Mouse (Mus musculus): ENCODE data around the gene Pdlim5. TPM values are rescaled to one million over a fixed set of nuclear protein-coding genes. Genes with fewer than 3 reads are reported as not detected.

The Pdlim5 gene
- polyA plus RNA-seq, 1 experiment from 2014 or later, result 241 TPM

GRCm38 (mm10) chr3:142376638-142377037 is 18.9 kb downstream of the Pdlim5 start:
- Histone ChIP-seq H3K27me3 (ENCODE audit: control insufficient read depth, insufficient read depth, low read length) (no peaks in the 10 kb centered on the region), H3K9me3 (ENCODE audit: control insufficient read depth, low read length) (no peaks in the 10 kb centered on the region), H3K27ac (replicated peaks in 1 of 2; ENCODE audit: control insufficient read depth in 1 of 2, insufficient read depth in 1 of 2, low read depth in 2 of 2, low read length in 2 of 2) (no peak overlapping the region), H3K4me3 (ENCODE audit: control insufficient read depth in 1 of 2, insufficient read depth in 1 of 2, low read depth in 1 of 2, low read length in 2 of 2) (no peak overlapping the region), H3K4me2 (ENCODE audit: low read length) (no peak overlapping the region), H3K4me1 (ENCODE audit: control insufficient read depth in 2 of 2, insufficient read depth in 2 of 2, low read length in 2 of 2) (peaks cover 0 to 12% of the 10 kb centered on the region in 2 experiments; a peak in 3 of 4 replicates), H3K9ac (ENCODE audit: low read length) (no peak overlapping the region), H3K36me3 (ENCODE audit: control insufficient read depth, insufficient read depth, low read length) (peaks cover 23% of the 10 kb centered on the region)
- WGBS, result 78% methylated on average over 1 of the region's 1 CpGs
- no peak for ATAC-seq (ENCODE audit: insufficient number of reproducible peaks, insufficient read depth, low FRiP score, low read depth)

GRCm38 (mm10) chr3:142375106-142375505 is 20.4 kb downstream of the Pdlim5 start:
- no peak overlapping the region for H3K4me3 ChIP-seq (ENCODE audit: control insufficient read depth in 1 of 2, insufficient read depth in 1 of 2, low read depth in 1 of 2, low read length in 2 of 2)
- H3K4me2 ChIP-seq (ENCODE audit: low read length), result no peak overlapping the region
- 50% methylated on average over 1 of the region's 1 CpGs for WGBS
- H3K27ac ChIP-seq (replicated peaks in 1 of 2; ENCODE audit: control insufficient read depth in 1 of 2, insufficient read depth in 1 of 2, low read depth in 2 of 2, low read length in 2 of 2), result no peak overlapping the region
- no peaks in the 10 kb centered on the region for H3K9me3 ChIP-seq (ENCODE audit: control insufficient read depth, low read length)
- peaks cover 22% of the 10 kb centered on the region for H3K36me3 ChIP-seq (ENCODE audit: control insufficient read depth, insufficient read depth, low read length)
- no peak for ATAC-seq (ENCODE audit: insufficient number of reproducible peaks, insufficient read depth, low FRiP score, low read depth)
- no peaks in the 10 kb centered on the region for H3K27me3 ChIP-seq (ENCODE audit: control insufficient read depth, insufficient read depth, low read length)
- H3K9ac ChIP-seq (ENCODE audit: low read length), result no peak overlapping the region
- H3K4me1 ChIP-seq (ENCODE audit: control insufficient read depth in 2 of 2, insufficient read depth in 2 of 2, low read length in 2 of 2), result peaks cover 0 to 9% of the 10 kb centered on the region in 2 experiments; a peak in 3 of 4 replicates

GRCm38 (mm10) chr3:142372465-142373147 is 22.9 kb downstream of the Pdlim5 start:
- H3K4me3 ChIP-seq (ENCODE audit: control insufficient read depth in 1 of 2, insufficient read depth in 1 of 2, low read depth in 1 of 2, low read length in 2 of 2), result no peak overlapping the region
- no peak overlapping the region for H3K9ac ChIP-seq (ENCODE audit: low read length)
- no peak for ATAC-seq (ENCODE audit: insufficient number of reproducible peaks, insufficient read depth, low FRiP score, low read depth)
- H3K36me3 ChIP-seq (ENCODE audit: control insufficient read depth, insufficient read depth, low read length), result peaks cover 7% of the 10 kb centered on the region; the same call in 1 of the 2 replicates
- H3K27ac ChIP-seq (replicated peaks in 1 of 2; ENCODE audit: control insufficient read depth in 1 of 2, insufficient read depth in 1 of 2, low read depth in 2 of 2, low read length in 2 of 2), result no peak overlapping the region
- no peaks in the 10 kb centered on the region for H3K27me3 ChIP-seq (ENCODE audit: control insufficient read depth, insufficient read depth, low read length)
- peaks cover 3 to 19% of the 10 kb centered on the region in 2 experiments; a peak in 3 of 4 replicates for H3K4me1 ChIP-seq (ENCODE audit: control insufficient read depth in 2 of 2, insufficient read depth in 2 of 2, low read length in 2 of 2)
- 92% methylated on average over 6 of the region's 6 CpGs for WGBS
- H3K4me2 ChIP-seq (ENCODE audit: low read length), result no peak overlapping the region
- no peaks in the 10 kb centered on the region for H3K9me3 ChIP-seq (ENCODE audit: control insufficient read depth, low read length)

- no peak overlapping the region for H3K4me2 ChIP-seq (ENCODE audit: low read length)
- WGBS, result 65% methylated on average over 9 of the region's 9 CpGs
- H3K27ac ChIP-seq (replicated peaks in 1 of 2; ENCODE audit: control insufficient read depth in 1 of 2, insufficient read depth in 1 of 2, low read depth in 2 of 2, low read length in 2 of 2), result no peak overlapping the region
Observed at GRCm38 (mm10) chr3:142368411-142368810, 27.1 kb downstream of the Pdlim5 start.

GRCm38 (mm10) chr3:142362092-142362491 is 33.4 kb downstream of the Pdlim5 start:
- Histone ChIP-seq H3K36me3 (ENCODE audit: control insufficient read depth, insufficient read depth, low read length) (peaks cover 3% of the 10 kb centered on the region; the same call in 1 of the 2 replicates), H3K4me3 (ENCODE audit: control insufficient read depth in 1 of 2, insufficient read depth in 1 of 2, low read depth in 1 of 2, low read length in 2 of 2) (no peak overlapping the region)
- WGBS, result 73% methylated on average over 6 of the region's 6 CpGs

More at GRCm38 (mm10) chr3:142368411-142368810, 27.1 kb downstream of the Pdlim5 start:
- Histone ChIP-seq H3K9me3 (ENCODE audit: control insufficient read depth, low read length) (no peaks in the 10 kb centered on the region), H3K9ac (ENCODE audit: low read length) (no peak overlapping the region), H3K4me3 (ENCODE audit: control insufficient read depth in 1 of 2, insufficient read depth in 1 of 2, low read depth in 1 of 2, low read length in 2 of 2) (no peak overlapping the region), H3K4me1 (ENCODE audit: control insufficient read depth in 2 of 2, insufficient read depth in 2 of 2, low read length in 2 of 2) (peaks cover 3 to 10% of the 10 kb centered on the region in 2 experiments; a peak in 1 of 4 replicates), H3K36me3 (ENCODE audit: control insufficient read depth, insufficient read depth, low read length) (peaks cover 8% of the 10 kb centered on the region; the same call in 1 of the 2 replicates), H3K27me3 (ENCODE audit: control insufficient read depth, insufficient read depth, low read length) (no peaks in the 10 kb centered on the region)
- ATAC-seq (ENCODE audit: insufficient number of reproducible peaks, insufficient read depth, low FRiP score, low read depth), result no peak

GRCm38 (mm10) chr3:142358951-142359350 is 36.5 kb downstream of the Pdlim5 start:
- Histone ChIP-seq H3K4me1 (ENCODE audit: control insufficient read depth in 2 of 2, insufficient read depth in 2 of 2, low read length in 2 of 2) (peaks cover 0 to 4% of the 10 kb centered on the region in 2 experiments; a peak in 2 of 4 replicates), H3K27ac (replicated peaks in 1 of 2; ENCODE audit: control insufficient read depth in 1 of 2, insufficient read depth in 1 of 2, low read depth in 2 of 2, low read length in 2 of 2) (no peak overlapping the region), H3K4me2 (ENCODE audit: low read length) (no peak overlapping the region), H3K4me3 (ENCODE audit: control insufficient read depth in 1 of 2, insufficient read depth in 1 of 2, low read depth in 1 of 2, low read length in 2 of 2) (no peak overlapping the region), H3K9me3 (ENCODE audit: control insufficient read depth, low read length) (no peaks in the 10 kb centered on the region), H3K36me3 (ENCODE audit: control insufficient read depth, insufficient read depth, low read length) (peaks cover 3% of the 10 kb centered on the region; the same call in 1 of the 2 replicates), H3K9ac (ENCODE audit: low read length) (no peak overlapping the region), H3K27me3 (ENCODE audit: control insufficient read depth, insufficient read depth, low read length) (no peaks in the 10 kb centered on the region)
- no peak for ATAC-seq (ENCODE audit: insufficient number of reproducible peaks, insufficient read depth, low FRiP score, low read depth)

More at GRCm38 (mm10) chr3:142362092-142362491, 33.4 kb downstream of the Pdlim5 start:
- no peak overlapping the region for H3K4me2 ChIP-seq (ENCODE audit: low read length)
- no peak overlapping the region for H3K27ac ChIP-seq (replicated peaks in 1 of 2; ENCODE audit: control insufficient read depth in 1 of 2, insufficient read depth in 1 of 2, low read depth in 2 of 2, low read length in 2 of 2)
- H3K4me1 ChIP-seq (ENCODE audit: control insufficient read depth in 2 of 2, insufficient read depth in 2 of 2, low read length in 2 of 2), result peaks cover 0 to 4% of the 10 kb centered on the region in 2 experiments; a peak in 2 of 4 replicates
- no peak for ATAC-seq (ENCODE audit: insufficient number of reproducible peaks, insufficient read depth, low FRiP score, low read depth)
- no peaks in the 10 kb centered on the region for H3K27me3 ChIP-seq (ENCODE audit: control insufficient read depth, insufficient read depth, low read length)
- no peak overlapping the region for H3K9ac ChIP-seq (ENCODE audit: low read length)
- H3K9me3 ChIP-seq (ENCODE audit: control insufficient read depth, low read length), result no peaks in the 10 kb centered on the region

GRCm38 (mm10) chr3:142356661-142357060 is 38.8 kb downstream of the Pdlim5 start:
- ATAC-seq (ENCODE audit: insufficient number of reproducible peaks, insufficient read depth, low FRiP score, low read depth), result no peak
- no peak overlapping the region for H3K27ac ChIP-seq (replicated peaks in 1 of 2; ENCODE audit: control insufficient read depth in 1 of 2, insufficient read depth in 1 of 2, low read depth in 2 of 2, low read length in 2 of 2)
- H3K27me3 ChIP-seq (ENCODE audit: control insufficient read depth, insufficient read depth, low read length), result no peaks in the 10 kb centered on the region
- WGBS, result 78% methylated on average over 4 of the region's 4 CpGs
- no peak overlapping the region for H3K9ac ChIP-seq (ENCODE audit: low read length)
- no peak overlapping the region for H3K4me3 ChIP-seq (ENCODE audit: control insufficient read depth in 1 of 2, insufficient read depth in 1 of 2, low read depth in 1 of 2, low read length in 2 of 2)
- H3K9me3 ChIP-seq (ENCODE audit: control insufficient read depth, low read length), result no peaks in the 10 kb centered on the region
- no peak overlapping the region for H3K4me2 ChIP-seq (ENCODE audit: low read length)
- H3K36me3 ChIP-seq (ENCODE audit: control insufficient read depth, insufficient read depth, low read length), result peaks cover 10% of the 10 kb centered on the region
- H3K4me1 ChIP-seq (ENCODE audit: control insufficient read depth in 2 of 2, insufficient read depth in 2 of 2, low read length in 2 of 2), result no peaks in the 10 kb centered on the region
